Comparison of ENCODE assay signal across 7 mouse cellular contexts in genomic region chr4:132949882-132950532, GRCm38 (mm10). TPM values are rescaled to one million over a fixed set of nuclear protein-coding genes. Genes with fewer than 3 reads are reported as not detected.
A peak's percentile ranks its signal among the peaks of the same experiment; 100 is the strongest.
DNase-seq lines count a peak whose midpoint lies in the region; ATAC-seq and TF ChIP-seq lines count a peak whose summit lies in the region.

No protein-coding gene starts in this region.

- no peak overlapping the region for H3K9ac ChIP-seq in lung, embryonic 14.5 days
- peak overlapping the region; percentile 40; the same call in 1 of the 2 replicates for H3K9ac ChIP-seq in embryonic facial prominence, embryonic 13.5 days
- no peak overlapping the region for H3K9ac ChIP-seq in limb, embryonic 13.5 days
- no peak overlapping the region for H3K9ac ChIP-seq in stomach, embryonic 14.5 days (replicated peaks; ENCODE audit: low read depth, low read length)

- no peaks in the 10 kb centered on the region for H3K36me3 ChIP-seq in lung, embryonic 14.5 days (ENCODE audit: insufficient read depth)
- H3K36me3 ChIP-seq in embryonic facial prominence, embryonic 13.5 days, result no peaks in the 10 kb centered on the region
- H3K36me3 ChIP-seq in limb, embryonic 13.5 days, result no peaks in the 10 kb centered on the region
- H3K36me3 ChIP-seq in stomach, embryonic 14.5 days (ENCODE audit: control insufficient read depth, insufficient read depth, low read length), result no peaks in the 10 kb centered on the region

- H3K4me3 ChIP-seq in lung, embryonic 14.5 days (ENCODE audit: low read depth, low read length), result peak overlapping the region; percentile 8; the same call in 1 of the 2 replicates
- no peak overlapping the region for H3K4me3 ChIP-seq in lung, adult 2 months (replicated peaks; ENCODE audit: extremely low read depth, low read depth, low read length)
- peak overlapping the region; percentile 28 for H3K4me3 ChIP-seq in embryonic facial prominence, embryonic 13.5 days
- H3K4me3 ChIP-seq in limb, embryonic 13.5 days, result peak overlapping the region; percentile 4; the same call in 1 of the 2 replicates
- peak overlapping the region; percentile 2; the same call in 1 of the 2 replicates for H3K4me3 ChIP-seq in stomach, embryonic 14.5 days (ENCODE audit: low read depth, low read length)

- TF ChIP-seq POLR2A in lung, adult 2 months (IDR thresholded peaks at IDR 0.05; ENCODE audit: borderline replicate concordance, extremely low read depth, low read depth, low read length), result no peak

- no peak overlapping the region for H3K27ac ChIP-seq in lung, embryonic 14.5 days (ENCODE audit: low read depth)
- H3K27ac ChIP-seq in embryonic facial prominence, embryonic 13.5 days, result no peak overlapping the region
- peak overlapping the region; percentile 12; the same call in 1 of the 2 replicates for H3K27ac ChIP-seq in limb, embryonic 13.5 days
- no peak overlapping the region for H3K27ac ChIP-seq in stomach, embryonic 14.5 days (ENCODE audit: low read length)

- no peaks in the 10 kb centered on the region for H3K9me3 ChIP-seq in lung, embryonic 14.5 days (ENCODE audit: low read depth, low read length)
- no peaks in the 10 kb centered on the region for H3K9me3 ChIP-seq in embryonic facial prominence, embryonic 13.5 days
- no peaks in the 10 kb centered on the region for H3K9me3 ChIP-seq in limb, embryonic 13.5 days
- no peaks in the 10 kb centered on the region for H3K9me3 ChIP-seq in stomach, embryonic 14.5 days (ENCODE audit: control insufficient read depth, low read depth, low read length)

- peak overlapping the region; percentile 40 for H3K4me2 ChIP-seq in lung, embryonic 14.5 days
- peak overlapping the region; percentile 46 for H3K4me2 ChIP-seq in embryonic facial prominence, embryonic 13.5 days
- H3K4me2 ChIP-seq in limb, embryonic 13.5 days (replicated peaks), result peak overlapping the region; percentile 38
- H3K4me2 ChIP-seq in stomach, embryonic 14.5 days (replicated peaks; ENCODE audit: low read depth, low read length), result peak overlapping the region; percentile 17; the same call in 1 of the 2 replicates

- peaks cover 13% of the 10 kb centered on the region for H3K4me1 ChIP-seq in lung, embryonic 14.5 days (ENCODE audit: insufficient read depth)
- peaks cover 14% of the 10 kb centered on the region for H3K4me1 ChIP-seq in lung, adult 2 months (ENCODE audit: control insufficient read depth, insufficient read depth, low read length)
- peaks cover 33% of the 10 kb centered on the region for H3K4me1 ChIP-seq in embryonic facial prominence, embryonic 13.5 days
- H3K4me1 ChIP-seq in limb, embryonic 13.5 days, result peaks cover 36% of the 10 kb centered on the region
- peaks cover 10% of the 10 kb centered on the region for H3K4me1 ChIP-seq in stomach, embryonic 14.5 days (ENCODE audit: control insufficient read depth, insufficient read depth, low read length)

- no peak for ATAC-seq in lung, embryonic 14.5 days (ENCODE audit: insufficient read depth)
- no peak for ATAC-seq in embryonic facial prominence, embryonic 13.5 days (ENCODE audit: insufficient number of reproducible peaks, insufficient read depth, low FRiP score, low TSS enrichment, low read depth)
- ATAC-seq in limb, embryonic 13.5 days (ENCODE audit: low FRiP score, low read depth), result no peak
- ATAC-seq in stomach, embryonic 14.5 days (ENCODE audit: insufficient number of reproducible peaks, insufficient read depth, low FRiP score, low read depth), result no peak

- WGBS in lung, embryonic 14.5 days, result 33% methylated on average over 24 of the region's 24 CpGs
- WGBS in lung, adult 2 months, result 51% methylated on average over 24 of the region's 24 CpGs
- WGBS in embryonic facial prominence, embryonic 13.5 days, result 20% methylated on average over 24 of the region's 24 CpGs
- WGBS in limb, embryonic 13.5 days, result 38% methylated on average over 24 of the region's 24 CpGs
- WGBS in stomach, embryonic 14.5 days, result 32% methylated on average over 24 of the region's 24 CpGs

- peak; percentile 61 for DNase-seq in lung, embryonic 14.5 days
- DNase-seq in lung, adult 2 months, result no peak
- no peak for DNase-seq in layer of hippocampus, postnatal 36 days
- DNase-seq in right cerebral cortex, adult 18-20 months, result no peak

- H3K27me3 ChIP-seq in lung, embryonic 14.5 days (ENCODE audit: insufficient read depth, low read length), result no peaks in the 10 kb centered on the region
- H3K27me3 ChIP-seq in embryonic facial prominence, embryonic 13.5 days, result no peaks in the 10 kb centered on the region
- H3K27me3 ChIP-seq in limb, embryonic 13.5 days, result no peaks in the 10 kb centered on the region
- no peaks in the 10 kb centered on the region for H3K27me3 ChIP-seq in stomach, embryonic 14.5 days (ENCODE audit: control insufficient read depth, insufficient read depth, low read length)

- 0 out of 2 replicates have a peak, but pooled peaks have one; percentile 4 for TF ChIP-seq CTCF in lung, embryonic 14.5 days (IDR thresholded peaks at IDR 0.05; ENCODE audit: low read depth)
- no peak for TF ChIP-seq CTCF in lung, adult 2 months (IDR thresholded peaks at IDR 0.05; ENCODE audit: insufficient read depth, low read length)

RNA-seq across cellular contexts. Expression of gene Fgr, which starts 23.9 kb away (rescaled TPM):
- 0.46 and 0.66 TPM in 2 replicates for polyA plus RNA-seq in lung, embryonic 14.5 days (2014; fragmentation: Nextera tagmentation; extraction: Ambion mirVana)
- polyA plus RNA-seq in lung, adult 2 months (2012; rRNA removed), result 10.7 and 19.1 TPM in 2 replicates
- 0.10 and 0.28 TPM in 2 replicates for polyA plus RNA-seq in embryonic facial prominence, embryonic 13.5 days (2015; fragmentation: Nextera tagmentation; extraction: Ambion mirVana)
- 0.19 and 0.26 TPM in 2 replicates for polyA plus RNA-seq in limb, embryonic 13.5 days (2015; fragmentation: Nextera tagmentation; extraction: Ambion mirVana)
- 0.13 and 0.19 TPM in 2 replicates for polyA plus RNA-seq in stomach, embryonic 14.5 days (2014; fragmentation: Nextera tagmentation; extraction: Ambion mirVana)
- under 1 TPM in 1 of 2 experiments, not detected in 1; 0.66 TPM for total RNA-seq in layer of hippocampus, postnatal 36 days (2021)

RNA-seq across cellular contexts. Expression of gene Fam76a, which starts 27.6 kb away (rescaled TPM):
- polyA plus RNA-seq in lung, embryonic 14.5 days (2014; fragmentation: Nextera tagmentation; extraction: Ambion mirVana), result 43.0 and 44.7 TPM in 2 replicates
- 19.2 and 21.9 TPM in 2 replicates for polyA plus RNA-seq in lung, adult 2 months (2012; rRNA removed)
- polyA plus RNA-seq in embryonic facial prominence, embryonic 13.5 days (2015; fragmentation: Nextera tagmentation; extraction: Ambion mirVana), result 44.7 and 47.7 TPM in 2 replicates
- 39.9 and 44.8 TPM in 2 replicates for polyA plus RNA-seq in limb, embryonic 13.5 days (2015; fragmentation: Nextera tagmentation; extraction: Ambion mirVana)
- polyA plus RNA-seq in stomach, embryonic 14.5 days (2014; fragmentation: Nextera tagmentation; extraction: Ambion mirVana), result 45.7 and 47.0 TPM in 2 replicates
- total RNA-seq in layer of hippocampus, postnatal 36 days (2021), result 10 to 100 TPM; 52.4 to 53.3 TPM
